Mouse (Mus musculus) cerebellum, adult 2 months (tissue): ENCODE measurements around the gene Ccdc191. TPM values are rescaled to one million over a fixed set of nuclear protein-coding genes. Genes with fewer than 3 reads are reported as not detected.

Experiments used
- DNase-seq, 2 experiments: peaks; one replicate each; pipeline ENCODE4 v3.0.0; 2021
- H3K27ac ChIP-seq: fragments of 200-500 bp; 2 replicates; pipeline ENCODE4 v1.5.1; 2012; ENCODE audit warnings: low read length, control low read depth, inconsistent platforms; ENCODE audit not compliant: insufficient read depth
- H3K27me3 ChIP-seq: fragments of 200-500 bp; 2 replicates; pipeline ENCODE4 v1.6.1; 2012; ENCODE audit warnings: inconsistent platforms, mild to moderate bottlenecking, low read length, moderate library complexity; ENCODE audit not compliant: control insufficient read depth, insufficient read depth
- H3K4me1 ChIP-seq: fragments of 200-500 bp; 2 replicates; pipeline ENCODE4 v1.6.1; 2011; ENCODE audit warnings: low read length; ENCODE audit not compliant: control insufficient read depth, insufficient read depth
- H3K4me3 ChIP-seq: fragments of 200-500 bp; replicated peaks from 2 replicates; pipeline ENCODE3; 2011; ENCODE audit warnings: mild to moderate bottlenecking, low read depth, low read length, control low read depth; ENCODE audit not compliant: insufficient read depth
- CTCF ChIP-seq: fragments of 200-500 bp; IDR thresholded peaks from 2 replicates; pipeline ENCODE4 v1.5.1; 2011; ENCODE audit warnings: low read depth, mild to moderate bottlenecking, control low read depth, low read length, moderate library complexity, borderline replicate concordance; ENCODE audit not compliant: insufficient read depth
- POLR2A ChIP-seq: fragments of 200-500 bp; IDR thresholded peaks from 2 replicates; pipeline ENCODE4 v1.6.1; 2011; ENCODE audit warnings: low read length, control low read depth, borderline replicate concordance; ENCODE audit not compliant: insufficient read depth
- WGBS: fragments of 180-500 bp; shearing (Covaris S2); methylation state at CpG from one replicate; pipeline ENCODE4 v1.1.7; 2018; 5-methylcytosine and 5-hydroxymethylcytosine counted together
- polyA plus RNA-seq: library from polyadenylated mRNA; depleted of rRNA; stranded (reverse); fragments of >200 nt; gene quantifications from 2 replicates; pipeline ENCODE4 v1.2.3, GENCODE M21; 2012; rRNA removed

Ccdc191 gene
- polyA plus RNA-seq, 1 experiment = 12.5 TPM

GRCm38 (mm10) chr16:43999111-43999510, 109.5 kb downstream of the Ccdc191 start:
- 84% methylated on average over 8 of the region's 8 CpGs for WGBS
- Histone ChIP-seq H3K27ac (no peak overlapping the region), H3K27me3 (no peaks in the 10 kb centered on the region), H3K4me3 (no peak overlapping the region), H3K4me1 (no peaks in the 10 kb centered on the region)
- TF ChIP-seq POLR2A (no peak), CTCF (no peak)
- no peak for DNase-seq

- Histone ChIP-seq H3K27ac (no peak overlapping the region), H3K4me3 (no peak overlapping the region), H3K4me1 (no peaks in the 10 kb centered on the region), H3K27me3 (no peaks in the 10 kb centered on the region)
- WGBS = 9% methylated on average over 5 of the region's 5 CpGs
- TF ChIP-seq POLR2A (no peak), CTCF (no peak)
- peak; percentile 20 to 52 for DNase-seq
These were observed 109.9 kb downstream of the Ccdc191 start for GRCm38 (mm10) chr16:43999541-43999940.

GRCm38 (mm10) chr16:44002086-44002485, 112.5 kb downstream of the Ccdc191 start:
- TF ChIP-seq CTCF = no peak
- no peak for TF ChIP-seq POLR2A
- 62% methylated on average over 5 of the region's 5 CpGs for WGBS
- H3K4me3 ChIP-seq = no peak overlapping the region

GRCm38 (mm10) chr16:44011010-44011409, 121.4 kb downstream of the Ccdc191 start:
- whole genome bisulfite sequencing = 71% methylated on average over 5 of the region's 5 CpGs
- DNase-seq = no peak
- Histone ChIP-seq H3K4me1 (no peaks in the 10 kb centered on the region), H3K27ac (no peak overlapping the region), H3K27me3 (no peaks in the 10 kb centered on the region), H3K4me3 (no peak overlapping the region)
- TF ChIP-seq POLR2A (no peak), CTCF (no peak)

More at GRCm38 (mm10) chr16:44002086-44002485, 112.5 kb downstream of the Ccdc191 start:
- Histone ChIP-seq H3K4me1 (no peaks in the 10 kb centered on the region), H3K27me3 (no peaks in the 10 kb centered on the region), H3K27ac (no peak overlapping the region)
- DNase-seq = no peak

Other genes with a start within 250 kb of the Ccdc191 start
- gene Tigit, start 225.7 kb upstream of the Ccdc191 start, polyA plus RNA-seq = not detected in 2 replicates
- 0.26 and 0.30 TPM in 2 replicates for gene Drd3, start 135.8 kb upstream of the Ccdc191 start, polyA plus RNA-seq
- gene Qtrt2, start 37.0 kb downstream of the Ccdc191 start, polyA plus RNA-seq = 29.6 and 32.4 TPM in 2 replicates
- gene Zdhhc23, start 90.0 kb downstream of the Ccdc191 start, polyA plus RNA-seq = 1.9 and 2.1 TPM in 2 replicates
- 1.4 and 1.8 TPM in 2 replicates for gene Gramd1c, start 173.5 kb downstream of the Ccdc191 start, polyA plus RNA-seq
- 230 and 250 TPM in 2 replicates for gene Atp6v1a, start 249.9 kb downstream of the Ccdc191 start, polyA plus RNA-seq